Mouse (Mus musculus): ENCODE measurements at regions not wholly inside any gene's neighbourhood (a gene's known extent, or its start where the extent isn't known, plus 50 kb on each side); places are given as distances from the start of the nearest gene placed in this dataset.

- no peak for TF ChIP-seq CTCF (conservative IDR thresholded peaks at IDR 0.05; ENCODE audit: insufficient read depth, insufficient read length, low read depth, low read length)
- no peak for TF ChIP-seq POLR2A (IDR thresholded peaks at IDR 0.05; ENCODE audit: low read depth, low read length)
Observed at GRCm38 (mm10) chr10:96860366-96860765, 243.6 kb downstream of the Btg1 start.

Measured in kidney, adult 2 months (tissue).